Mouse (Mus musculus) testis, postnatal 10 days (tissue): ENCODE measurements around the gene Ssr2.

ENCODE experiments used
- DNase-seq: peaks from one replicate; pipeline ENCODE4 v3.0.0; 2021; ENCODE audit warnings: low spot score

The Ssr2 gene

GRCm38 (mm10) chr3:88575540-88575939, at the start of gene Ssr2:
TSS of gene Ssr2 (plus strand) at chr3:88575876.
- DNase-seq = no peak

- peak; percentile 92 for DNase-seq
These were observed 49.2 kb upstream of the Ssr2 start for GRCm38 (mm10) chr3:88526157-88527131.

- peak; percentile 63 for DNase-seq
These were observed 48.1 kb upstream of the Ssr2 start for GRCm38 (mm10) chr3:88527565-88527964.

- DNase-seq = no peak
These were observed 47.0 kb upstream of the Ssr2 start for GRCm38 (mm10) chr3:88528646-88529045.

- DNase-seq = no peak
These were observed 46.3 kb upstream of the Ssr2 start for GRCm38 (mm10) chr3:88529204-88530000.

- DNase-seq = no peak
These were observed 45.4 kb upstream of the Ssr2 start for GRCm38 (mm10) chr3:88530082-88530864.

- DNase-seq = peak; percentile 94
These were observed 44.1 kb upstream of the Ssr2 start for GRCm38 (mm10) chr3:88531348-88532298.

- DNase-seq = no peak
These were observed 43.4 kb upstream of the Ssr2 start, which contains the start of gene Mex3a for GRCm38 (mm10) chr3:88532299-88532674. TSS of gene Mex3a (plus strand) at chr3:88532395.

GRCm38 (mm10) chr3:88532689-88533511, 42.8 kb upstream of the Ssr2 start:
- peak; percentile 71 for DNase-seq

GRCm38 (mm10) chr3:88533706-88534105, 42.0 kb upstream of the Ssr2 start:
- no peak for DNase-seq

GRCm38 (mm10) chr3:88535005-88535404, 40.7 kb upstream of the Ssr2 start:
- DNase-seq = no peak

GRCm38 (mm10) chr3:88535527-88535926, 40.1 kb upstream of the Ssr2 start:
- DNase-seq = no peak

- DNase-seq = peak; percentile 77
These were observed 39.4 kb upstream of the Ssr2 start for GRCm38 (mm10) chr3:88536103-88536930.

- DNase-seq = no peak
These were observed 38.5 kb upstream of the Ssr2 start for GRCm38 (mm10) chr3:88537146-88537545.

GRCm38 (mm10) chr3:88538271-88539145, 37.2 kb upstream of the Ssr2 start:
- peak; percentile 37 for DNase-seq

GRCm38 (mm10) chr3:88539397-88539796, 36.3 kb upstream of the Ssr2 start:
- no peak for DNase-seq

GRCm38 (mm10) chr3:88540085-88540484, 35.6 kb upstream of the Ssr2 start:
- no peak for DNase-seq
